Mouse (Mus musculus): Measurements from ENCODE around the gene Tgfbi.

The Tgfbi gene

GRCm38 (mm10) chr13:56664256-56665170 lies 55.2 kb downstream of the Tgfbi start:
- in situ Hi-C loops (cut with MboI; ENCODE audit: low pct_unique_long_range_greater_than_20kb in 1 of 2, low sequenced_read_pairs in 2 of 2, unreplicated experiment in 1 of 2) = loop anchor here in 1 of 2 experiments (25.0 kb wide), 1 partner anchor 102 kb away; no protein-coding TSS in a partner anchor

- in situ Hi-C loops (cut with MboI; ENCODE audit: low pct_unique_long_range_greater_than_20kb in 1 of 2, low sequenced_read_pairs in 2 of 2, unreplicated experiment in 1 of 2) = loop anchor here in 1 of 2 experiments (25.0 kb wide), 1 partner anchor 109 kb away; no protein-coding TSS in a partner anchor
Observed at GRCm38 (mm10) chr13:56671206-56671605, 61.9 kb downstream of the Tgfbi start.

- in situ Hi-C loops (cut with MboI; ENCODE audit: low pct_unique_long_range_greater_than_20kb in 1 of 2, low sequenced_read_pairs in 2 of 2, unreplicated experiment in 1 of 2) = no loop called here
Observed at GRCm38 (mm10) chr13:56677731-56678130, 68.4 kb downstream of the Tgfbi start.

- in situ Hi-C loops (cut with MboI; ENCODE audit: low pct_unique_long_range_greater_than_20kb in 1 of 2, low sequenced_read_pairs in 2 of 2, unreplicated experiment in 1 of 2) = no loop called here
Observed at GRCm38 (mm10) chr13:56678188-56678787, 69.0 kb downstream of the Tgfbi start.

GRCm38 (mm10) chr13:56678826-56679504 lies 69.6 kb downstream of the Tgfbi start:
- in situ Hi-C loops (cut with MboI; ENCODE audit: low pct_unique_long_range_greater_than_20kb in 1 of 2, low sequenced_read_pairs in 2 of 2, unreplicated experiment in 1 of 2) = no loop called here

- in situ Hi-C loops (cut with MboI; ENCODE audit: low pct_unique_long_range_greater_than_20kb in 1 of 2, low sequenced_read_pairs in 2 of 2, unreplicated experiment in 1 of 2) = no loop called here
Observed at GRCm38 (mm10) chr13:56681924-56682323, 72.6 kb downstream of the Tgfbi start.

- in situ Hi-C loops (cut with MboI; ENCODE audit: low pct_unique_long_range_greater_than_20kb in 1 of 2, low sequenced_read_pairs in 2 of 2, unreplicated experiment in 1 of 2) = no loop called here
Observed at GRCm38 (mm10) chr13:56682326-56682725, 73.0 kb downstream of the Tgfbi start.

- in situ Hi-C loops (cut with MboI; ENCODE audit: low pct_unique_long_range_greater_than_20kb in 1 of 2, low sequenced_read_pairs in 2 of 2, unreplicated experiment in 1 of 2) = no loop called here
Observed at GRCm38 (mm10) chr13:56683306-56683705, 74.0 kb downstream of the Tgfbi start.
